Mouse (Mus musculus) ovary, adult 18-20 months (tissue): ENCODE results near the gene Abhd17a.
A peak's percentile ranks its signal among the peaks of the same experiment; 100 is the strongest.

Experiments used
- DNase-seq: peaks from one replicate; pipeline ENCODE4 v3.0.0; 2022; ENCODE audit warnings: low spot score, mixed read lengths

The Abhd17a gene

GRCm38 (mm10) chr10:80589879-80590854, at the start of gene Abhd17a:
TSS of gene Abhd17a (minus strand) at chr10:80590341.
- DNase-seq = peak; percentile 94

GRCm38 (mm10) chr10:80635345-80635744, 45.2 kb upstream of the Abhd17a start:
- DNase-seq = no peak

DNA sequence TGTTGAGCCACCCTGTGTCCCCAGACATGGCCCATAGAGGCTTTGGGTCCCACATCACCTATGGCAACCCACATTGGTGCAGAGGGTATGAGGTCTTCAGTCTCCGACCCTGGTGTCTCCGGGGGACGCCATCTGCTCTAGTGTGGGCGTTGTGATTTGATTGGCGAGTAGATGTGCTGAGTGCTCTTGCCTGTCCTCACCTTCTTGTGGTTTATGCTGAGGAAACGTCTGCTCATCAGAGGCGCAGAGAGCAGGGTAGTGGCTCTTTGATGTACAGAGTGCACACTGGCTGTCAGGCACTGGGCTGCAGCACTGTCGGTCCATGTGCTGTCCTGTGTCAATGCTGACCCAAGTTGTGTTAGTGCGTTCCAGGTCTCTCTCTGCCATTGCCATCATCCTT, 38.8 kb upstream of the Abhd17a start:
- DNase-seq = no peak

DNA sequence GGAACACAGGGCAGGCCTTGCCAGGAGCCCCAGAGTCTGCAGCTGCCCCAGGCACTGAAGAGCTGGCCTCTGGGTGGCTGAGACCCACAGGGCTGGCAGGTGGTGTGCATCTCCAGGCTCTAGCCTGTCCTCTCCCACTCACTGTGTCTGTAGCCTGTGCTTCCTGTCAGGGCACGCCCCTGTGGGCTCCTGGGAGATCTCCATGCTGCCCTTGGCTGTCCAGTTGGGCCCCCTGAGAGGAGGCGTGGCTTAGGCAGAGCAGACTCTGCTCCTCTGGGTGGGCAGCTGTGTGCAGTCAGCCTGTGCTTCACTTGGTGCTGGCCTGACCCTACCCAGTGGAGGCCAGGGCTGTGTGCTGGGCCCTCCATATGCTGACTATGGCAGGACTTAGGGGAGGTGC, 37.5 kb upstream of the Abhd17a start:
- DNase-seq = no peak

- DNase-seq = no peak
These were observed 35.6 kb upstream of the Abhd17a start for GRCm38 (mm10) chr10:80625764-80626163.

GRCm38 (mm10) chr10:80623457-80624191, 33.5 kb upstream of the Abhd17a start:
- no peak for DNase-seq

GRCm38 (mm10) chr10:80622661-80623456, 32.7 kb upstream of the Abhd17a start, which contains the start of gene Csnk1g2:
TSS of gene Csnk1g2 (plus strand) at chr10:80622838.
- peak; percentile 34 for DNase-seq

DNA sequence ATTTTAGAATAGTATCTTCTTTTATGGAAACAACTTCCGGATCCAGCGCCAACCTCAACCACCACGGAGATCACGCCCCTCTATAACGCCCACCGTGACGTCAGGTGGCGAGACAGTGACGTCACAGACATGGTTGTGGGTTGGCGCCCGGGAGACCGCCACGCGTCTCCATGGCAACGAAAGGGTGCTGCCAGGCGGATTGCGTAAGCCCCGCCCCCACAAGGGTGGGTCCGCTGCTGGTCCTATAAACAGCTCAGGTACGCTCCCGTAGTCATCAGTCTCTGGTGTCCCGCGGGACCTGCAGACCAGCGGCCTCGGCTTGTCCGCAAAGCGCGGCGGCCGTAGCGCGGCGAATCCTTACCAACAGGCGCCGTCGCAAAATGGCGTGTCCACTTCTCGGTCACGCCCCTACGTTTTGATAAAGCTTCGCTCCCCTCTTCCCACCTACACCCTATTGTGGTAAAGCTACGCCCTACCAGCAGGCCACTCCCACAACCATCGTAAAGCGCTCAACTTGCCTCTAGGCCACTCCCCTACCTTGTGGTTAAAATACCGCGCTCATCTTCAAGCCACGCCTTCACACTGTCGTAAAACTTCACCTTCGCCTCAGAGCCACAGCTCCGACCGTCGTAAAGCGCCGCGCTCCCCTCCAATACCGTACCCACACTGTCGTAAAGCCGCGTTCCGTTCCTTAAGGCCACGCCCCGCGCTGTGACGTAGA, 32.0 kb upstream of the Abhd17a start:
- peak; percentile 99 for DNase-seq

DNA sequence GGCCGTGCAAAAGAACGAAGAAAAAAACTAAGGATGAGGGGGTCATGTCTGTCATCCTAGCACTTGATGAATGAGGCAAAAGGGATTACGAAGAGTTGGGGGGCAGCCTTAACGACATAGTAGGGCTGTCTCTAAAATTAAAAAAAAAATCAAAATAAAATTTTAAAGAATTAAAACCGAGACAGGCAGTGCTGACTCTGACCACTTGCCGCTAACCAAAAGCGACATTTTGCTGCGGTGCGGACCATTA, 31.5 kb upstream of the Abhd17a start:
- DNase-seq = no peak

- DNase-seq = no peak
These were observed 30.9 kb upstream of the Abhd17a start for GRCm38 (mm10) chr10:80620796-80621689.

GRCm38 (mm10) chr10:80620365-80620764, 30.2 kb upstream of the Abhd17a start:
- no peak for DNase-seq

DNA sequence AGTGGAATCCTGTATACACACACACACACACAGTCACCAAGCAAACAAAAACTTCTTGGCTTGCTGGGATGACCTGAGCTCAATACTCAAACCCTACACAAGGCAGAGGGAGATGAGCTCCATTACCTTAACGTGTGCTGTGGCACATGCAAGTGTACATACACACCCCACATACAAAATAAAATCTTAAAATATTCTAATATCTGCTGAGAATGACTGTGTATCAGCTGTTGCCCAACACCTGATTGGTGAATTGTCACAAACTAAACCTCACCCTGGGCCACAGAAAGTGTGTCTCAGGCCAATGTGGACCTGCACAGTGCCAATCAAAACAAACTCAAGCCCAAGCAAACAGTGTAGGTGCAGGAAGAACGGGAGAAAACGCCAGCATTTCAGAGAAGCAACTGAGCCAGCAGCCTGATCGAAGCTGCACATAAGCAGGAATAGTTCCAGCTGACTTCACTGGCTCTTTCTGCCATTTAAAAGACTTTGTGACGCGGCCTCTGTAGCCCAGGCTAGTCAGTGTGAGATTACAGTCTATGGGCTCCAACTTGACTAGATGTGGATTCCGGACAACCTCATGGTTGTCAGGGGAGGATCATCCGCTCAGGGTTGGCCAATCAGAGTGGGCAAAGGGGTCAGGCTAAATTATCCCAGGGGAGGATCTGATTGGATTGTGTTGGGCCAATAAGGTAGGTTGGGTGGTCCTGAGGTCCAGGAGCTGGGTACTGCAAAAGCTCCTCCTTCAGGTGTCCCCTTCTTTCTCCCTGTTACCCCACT, 29.5 kb upstream of the Abhd17a start:
- no peak for DNase-seq

DNA sequence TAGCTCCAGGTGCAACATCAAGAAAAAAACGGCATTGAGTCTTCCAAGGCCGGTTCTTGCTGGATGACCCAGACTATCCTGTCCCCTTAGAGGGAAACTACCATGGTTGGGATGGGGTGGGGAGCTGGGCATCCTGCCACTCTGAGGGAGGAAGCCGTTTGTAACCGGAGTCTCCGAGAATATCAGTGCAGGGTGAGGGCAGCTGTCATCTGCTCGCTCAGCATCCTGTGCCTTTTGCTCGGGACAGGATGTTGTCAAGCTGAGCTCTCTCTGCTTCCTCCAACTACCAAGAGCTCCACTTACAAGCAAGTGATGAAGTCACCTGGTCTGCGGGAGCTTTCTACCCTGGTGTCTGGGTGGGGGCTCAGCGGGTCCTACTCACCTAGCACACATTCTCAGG, 28.0 kb upstream of the Abhd17a start:
- no peak for DNase-seq

DNA sequence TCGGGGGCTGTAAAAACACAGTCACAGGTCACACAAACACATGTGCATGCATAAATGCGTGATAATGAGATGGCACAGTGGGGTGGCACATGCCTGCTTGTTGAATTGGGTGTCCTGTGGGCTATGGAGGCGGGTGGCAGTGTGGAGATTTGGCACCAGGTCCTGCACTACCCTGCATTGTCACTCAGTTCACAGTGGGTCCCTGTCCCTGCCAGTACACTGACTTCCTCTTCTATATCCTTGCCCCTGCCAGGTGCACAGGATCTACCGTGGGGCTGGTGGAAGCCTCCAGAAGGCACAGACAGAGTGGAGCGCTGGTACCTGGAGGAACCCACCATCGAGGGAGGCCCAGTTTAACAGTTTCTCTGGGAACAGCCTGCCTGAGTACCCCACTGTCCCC, 24.2 kb upstream of the Abhd17a start:
- no peak for DNase-seq

DNA sequence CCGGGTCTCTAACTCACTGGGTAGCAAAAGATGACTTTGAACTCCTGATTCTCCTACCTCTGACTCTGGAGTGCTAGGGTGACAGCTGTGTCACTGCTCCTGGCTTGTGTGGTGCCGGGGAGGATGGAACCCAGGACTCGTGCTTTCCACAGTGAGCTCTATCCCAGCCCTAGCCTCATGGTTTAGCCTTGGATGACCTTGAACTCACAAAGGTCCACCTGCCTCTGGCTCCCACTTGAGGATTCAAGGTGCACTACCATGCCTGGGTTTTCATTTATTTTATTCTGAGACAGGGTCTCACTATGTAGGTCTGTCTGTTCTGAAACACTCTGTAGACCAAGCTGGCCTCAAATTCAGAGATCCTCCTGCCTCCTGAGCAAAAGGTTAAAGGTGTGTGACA, 23.7 kb upstream of the Abhd17a start:
- DNase-seq = no peak

GRCm38 (mm10) chr10:80611905-80612304, 21.8 kb upstream of the Abhd17a start:
- DNase-seq = no peak

DNA sequence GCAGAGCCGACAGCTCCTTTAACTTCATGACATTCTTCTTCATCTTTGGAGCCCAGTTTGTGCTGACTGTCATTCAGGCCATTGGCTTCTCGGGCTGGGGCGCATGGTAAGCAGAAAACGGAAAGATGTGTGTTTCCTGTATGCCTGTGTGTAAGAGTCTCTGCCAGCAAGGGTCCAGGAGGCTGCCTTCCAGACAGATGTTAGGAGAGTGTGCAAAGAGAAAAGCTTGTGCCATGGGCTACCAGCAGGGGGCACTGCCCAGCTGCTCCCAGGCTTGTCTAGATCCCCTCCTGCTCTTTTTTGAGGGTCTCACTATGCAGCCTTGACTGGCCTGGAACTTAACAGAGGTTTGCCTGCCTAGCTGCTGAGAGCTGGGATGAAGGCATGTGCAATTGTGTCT, 20.9 kb upstream of the Abhd17a start:
- DNase-seq = no peak

GRCm38 (mm10) chr10:80610116-80610785, 20.1 kb upstream of the Abhd17a start:
- no peak for DNase-seq

- no peak for DNase-seq
These were observed 19.3 kb upstream of the Abhd17a start for GRCm38 (mm10) chr10:80609269-80609924.
